Mouse (Mus musculus) heart, embryonic 14.5 days (tissue): ENCODE data around the gene Prrx1. TPM values are rescaled to one million over a fixed set of nuclear protein-coding genes. Genes with fewer than 3 reads are reported as not detected.
A peak's percentile ranks its signal among the peaks of the same experiment; 100 is the strongest.

Source experiments
- ATAC-seq: fragments of 200-750 bp; cut with Nextera tagmentation; 2 replicates; pipeline ENCODE4 v1.8.0; 2017; ENCODE audit warnings: low read depth, moderate TSS enrichment; ENCODE audit not compliant: insufficient number of reproducible peaks, insufficient read depth, low FRiP score
- H3K27ac ChIP-seq, 2 experiments: fragments of 200-500 bp in 1 of 2; fragments of 300-500 bp in 1 of 2; sonication (generic) in 1 of 2; replicated peaks in 1 of 2; 2 replicates each; pipeline ENCODE4 v1.5.1; 2012 to 2014; ENCODE audit warnings: low read depth in 2 of 2, low read length in 2 of 2, control low read depth in 1 of 2, mild to moderate bottlenecking in 1 of 2, mixed read lengths in 1 of 2; ENCODE audit not compliant: control insufficient read depth in 1 of 2, insufficient read depth in 1 of 2
- H3K27me3 ChIP-seq: fragments of 300-500 bp; sonication (generic); 2 replicates; pipeline ENCODE4 v1.6.1; 2014; ENCODE audit warnings: mild to moderate bottlenecking, low read length, control low read depth; ENCODE audit not compliant: control insufficient read depth, insufficient read depth
- H3K36me3 ChIP-seq: fragments of 300-500 bp; sonication (generic); 2 replicates; pipeline ENCODE4 v1.6.1; 2014; ENCODE audit warnings: mild to moderate bottlenecking, control low read depth, low read length, mixed read lengths; ENCODE audit not compliant: control insufficient read depth, insufficient read depth
- H3K4me1 ChIP-seq, 2 experiments: fragments of 200-500 bp in 1 of 2; fragments of 300-500 bp in 1 of 2; sonication (generic) in 1 of 2; 2 replicates each; pipeline ENCODE4 v1.6.1; 2012 to 2014; ENCODE audit warnings: low read length in 2 of 2, control low read depth in 1 of 2, mixed read lengths in 1 of 2; ENCODE audit not compliant: control insufficient read depth in 2 of 2, insufficient read depth in 2 of 2
- H3K4me2 ChIP-seq: fragments of 300-500 bp; sonication (generic); 2 replicates; pipeline ENCODE4 v1.6.1; 2014; ENCODE audit warnings: mild to moderate bottlenecking, low read length
- H3K4me3 ChIP-seq, 2 experiments: fragments of 200-500 bp in 1 of 2; fragments of 300-500 bp in 1 of 2; sonication (generic) in 1 of 2; 2 replicates each; pipeline ENCODE4 v1.5.1; 2012 to 2014; ENCODE audit warnings: low read length in 2 of 2, mild to moderate bottlenecking in 2 of 2, control low read depth in 1 of 2, low read depth in 1 of 2, moderate library complexity in 1 of 2; ENCODE audit not compliant: control insufficient read depth in 1 of 2, insufficient read depth in 1 of 2
- H3K9ac ChIP-seq: fragments of 300-500 bp; sonication (generic); 2 replicates; pipeline ENCODE4 v1.6.1; 2014; ENCODE audit warnings: mild to moderate bottlenecking, low read length
- H3K9me3 ChIP-seq: fragments of 300-500 bp; sonication (generic); 2 replicates; pipeline ENCODE4 v1.6.1; 2016; ENCODE audit warnings: low read length, control low read depth; ENCODE audit not compliant: control insufficient read depth
- WGBS: fragments of 180-500 bp; shearing (Covaris S2); extraction: QIAGEN DNeasy Blood & Tissue Kit; methylation state at CpG from one replicate; pipeline ENCODE4 v1.1.7; 2014; 5-methylcytosine and 5-hydroxymethylcytosine counted together
- polyA plus RNA-seq: library from polyadenylated mRNA; unstranded; fragments of >200 nt; fragmentation: Nextera tagmentation; extraction: Ambion mirVana; gene quantifications from 2 replicates; pipeline ENCODE4 v1.2.1, GENCODE M21; 2014

Gene Prrx1
- polyA plus RNA-seq, 1 experiment from 2014 or later, result 8.9 TPM

DNA sequence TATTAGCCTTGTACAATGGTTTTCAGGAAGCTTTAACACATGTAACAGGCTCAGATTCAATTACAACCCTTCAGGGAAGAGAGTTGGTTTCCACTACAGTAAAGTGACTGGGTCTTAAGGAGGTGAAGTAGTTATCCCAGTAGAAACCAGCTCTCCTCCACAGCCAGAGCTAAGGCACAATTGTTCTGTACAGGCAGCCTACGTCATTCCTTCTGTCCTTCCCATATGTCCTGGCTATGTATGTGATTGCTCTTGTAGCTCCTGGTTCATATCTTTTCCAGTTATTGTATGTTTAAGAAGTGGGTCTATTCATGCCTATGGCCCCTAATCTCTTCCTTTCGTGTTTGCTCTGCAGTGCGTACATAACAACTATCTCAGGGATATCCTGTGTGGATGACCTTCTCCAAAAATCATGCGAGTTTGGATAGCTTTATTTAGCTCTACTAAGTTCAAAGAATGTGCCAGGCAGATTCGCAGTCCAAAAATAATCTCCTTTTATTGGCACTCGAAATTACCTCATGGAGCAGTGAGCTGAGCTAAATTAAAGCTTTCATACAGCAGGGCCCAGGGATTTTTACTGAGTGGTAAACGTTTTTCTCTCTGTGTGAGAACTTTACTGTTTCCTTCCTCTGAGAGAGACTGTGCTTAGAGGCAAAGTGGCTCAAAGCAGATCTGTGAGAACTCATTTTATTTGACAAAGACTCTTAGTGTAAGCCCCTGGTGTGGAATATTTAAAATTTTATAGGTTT, 31.9 kb downstream of the Prrx1 start:
- Histone ChIP-seq H3K4me2 (peak overlapping the region; percentile 25), H3K4me3 (no peak overlapping the region), H3K36me3 (no peaks in the 10 kb centered on the region), H3K4me1 (peaks cover 9 to 29% of the 10 kb centered on the region in 2 experiments), H3K27ac (peak overlapping the region; percentile 61 to 84), H3K27me3 (no peaks in the 10 kb centered on the region), H3K9ac (no peak overlapping the region), H3K9me3 (no peaks in the 10 kb centered on the region)
- whole genome bisulfite sequencing, result 4% methylated on average over 7 of the region's 7 CpGs
- peak; percentile 76; the same call in 1 of the 2 replicates for ATAC-seq

DNA sequence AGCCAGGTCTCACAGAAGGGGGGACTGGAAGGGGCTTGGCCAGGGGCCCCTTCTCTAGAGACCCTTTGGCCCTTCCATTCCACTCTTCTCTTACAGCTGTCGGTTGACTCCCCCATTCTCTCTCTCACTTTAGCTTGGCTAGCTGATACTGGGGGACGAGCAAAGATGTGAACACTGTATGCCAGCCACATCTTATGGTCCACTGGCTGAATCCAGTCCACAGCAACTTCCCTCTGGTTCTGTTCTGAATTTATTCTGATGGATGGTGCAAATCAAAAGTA, 32.7 kb downstream of the Prrx1 start:
- WGBS, result 27% methylated on average over 2 of the region's 2 CpGs
- H3K27ac ChIP-seq, result peak overlapping the region; percentile 67 to 84; a peak in 3 of 4 replicates
- no peak for ATAC-seq
- H3K9ac ChIP-seq, result no peak overlapping the region
- H3K9me3 ChIP-seq, result no peaks in the 10 kb centered on the region
- no peaks in the 10 kb centered on the region for H3K27me3 ChIP-seq
- no peaks in the 10 kb centered on the region for H3K36me3 ChIP-seq
- peaks cover 9 to 29% of the 10 kb centered on the region in 2 experiments for H3K4me1 ChIP-seq
- H3K4me2 ChIP-seq, result no peak overlapping the region
- H3K4me3 ChIP-seq, result no peak overlapping the region

DNA sequence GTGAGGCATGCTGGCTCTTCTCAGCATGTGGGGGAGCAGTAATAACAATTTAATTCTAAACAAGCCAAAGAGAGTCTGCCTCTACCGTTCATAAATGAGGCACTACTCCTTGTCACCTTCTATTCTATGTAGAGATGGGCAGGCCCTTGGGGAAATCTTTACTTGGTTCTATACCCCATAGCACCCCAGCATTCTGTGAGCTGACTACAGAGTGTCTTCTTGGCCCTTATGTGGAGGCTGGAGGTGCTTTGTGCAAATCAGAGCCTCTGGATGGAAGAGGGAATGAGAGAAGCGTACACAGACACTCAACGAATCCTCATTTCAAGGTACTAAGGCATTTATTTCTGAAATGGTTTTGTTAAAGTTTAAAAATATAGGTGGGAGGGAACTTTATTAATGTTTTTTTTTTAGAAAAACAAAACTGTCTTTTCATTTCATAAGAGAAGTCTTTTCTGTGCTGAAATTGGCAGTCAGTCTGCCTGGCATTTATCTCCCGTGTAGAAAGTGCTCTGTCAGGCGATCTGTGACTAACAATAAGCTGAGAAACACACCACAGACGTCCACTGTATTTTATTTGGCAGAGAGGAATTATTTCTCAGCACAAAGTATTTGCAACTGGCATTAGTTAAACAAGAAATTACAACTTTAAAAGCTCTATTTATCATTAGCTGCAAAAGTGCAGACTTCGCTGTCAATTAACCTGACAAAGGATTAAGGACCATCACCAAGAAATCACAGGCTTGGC, 33.2 kb downstream of the Prrx1 start:
- H3K27ac ChIP-seq, result peak overlapping the region; percentile 67 to 84
- 45% methylated on average over 7 of the region's 7 CpGs for WGBS
- H3K9ac ChIP-seq, result no peak overlapping the region
- peaks cover 9 to 29% of the 10 kb centered on the region in 2 experiments for H3K4me1 ChIP-seq
- H3K9me3 ChIP-seq, result no peaks in the 10 kb centered on the region
- no peak overlapping the region for H3K4me3 ChIP-seq
- H3K36me3 ChIP-seq, result no peaks in the 10 kb centered on the region
- H3K27me3 ChIP-seq, result no peaks in the 10 kb centered on the region
- no peak for ATAC-seq
- no peak overlapping the region for H3K4me2 ChIP-seq

DNA sequence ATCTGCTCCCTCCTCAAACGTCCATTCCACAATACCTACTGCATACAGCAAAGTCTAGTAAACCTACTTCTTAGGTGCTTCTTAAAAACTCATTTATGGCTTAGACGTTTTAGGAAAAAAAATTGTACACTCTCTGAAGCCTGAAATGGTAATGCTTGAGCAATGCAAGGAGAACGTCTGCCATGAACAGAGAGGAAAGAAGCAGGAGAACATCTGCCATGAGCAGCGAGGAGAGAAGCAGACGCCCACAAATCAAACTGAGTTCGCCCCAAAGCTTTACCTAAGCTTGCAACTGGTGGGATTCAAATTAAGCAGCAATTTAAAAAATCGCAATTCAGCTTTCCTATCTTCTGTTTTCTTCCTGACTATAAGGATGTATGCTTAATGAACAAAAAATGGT, 36.4 kb downstream of the Prrx1 start:
- WGBS, result 83% methylated on average over 7 of the region's 7 CpGs
- Histone ChIP-seq H3K4me3 (no peak overlapping the region), H3K36me3 (no peaks in the 10 kb centered on the region), H3K4me2 (no peak overlapping the region), H3K9ac (no peak overlapping the region), H3K27ac (no peak overlapping the region), H3K27me3 (no peaks in the 10 kb centered on the region), H3K9me3 (no peaks in the 10 kb centered on the region), H3K4me1 (peaks cover 5 to 19% of the 10 kb centered on the region in 2 experiments)
- ATAC-seq, result no peak

DNA sequence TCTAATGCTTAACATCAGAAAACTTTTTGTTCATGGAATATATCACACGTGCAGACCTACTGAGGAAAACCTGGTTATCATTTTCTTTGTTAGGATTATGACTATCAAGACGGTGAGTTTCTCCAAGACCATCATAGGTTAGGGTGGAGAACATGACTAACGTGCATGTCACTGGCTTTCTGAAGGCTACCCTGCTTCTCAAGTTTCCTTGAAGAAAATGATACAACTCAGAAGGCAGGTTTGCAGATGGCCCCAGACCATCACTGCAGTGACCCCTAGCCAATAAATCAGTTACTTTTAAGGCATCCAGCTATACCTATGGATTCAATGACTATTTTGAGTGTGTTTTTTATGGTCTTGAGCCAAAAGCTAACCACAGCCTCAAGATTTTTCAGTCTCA, 38.6 kb downstream of the Prrx1 start:
- Histone ChIP-seq H3K4me1 (peaks cover 0 to 1% of the 10 kb centered on the region in 2 experiments; a peak in 1 of 4 replicates), H3K27me3 (no peaks in the 10 kb centered on the region), H3K4me2 (no peak overlapping the region), H3K9me3 (no peaks in the 10 kb centered on the region), H3K4me3 (no peak overlapping the region), H3K9ac (no peak overlapping the region), H3K36me3 (no peaks in the 10 kb centered on the region), H3K27ac (no peak overlapping the region)
- WGBS, result 83% methylated on average over 3 of the region's 3 CpGs
- ATAC-seq, result no peak

DNA sequence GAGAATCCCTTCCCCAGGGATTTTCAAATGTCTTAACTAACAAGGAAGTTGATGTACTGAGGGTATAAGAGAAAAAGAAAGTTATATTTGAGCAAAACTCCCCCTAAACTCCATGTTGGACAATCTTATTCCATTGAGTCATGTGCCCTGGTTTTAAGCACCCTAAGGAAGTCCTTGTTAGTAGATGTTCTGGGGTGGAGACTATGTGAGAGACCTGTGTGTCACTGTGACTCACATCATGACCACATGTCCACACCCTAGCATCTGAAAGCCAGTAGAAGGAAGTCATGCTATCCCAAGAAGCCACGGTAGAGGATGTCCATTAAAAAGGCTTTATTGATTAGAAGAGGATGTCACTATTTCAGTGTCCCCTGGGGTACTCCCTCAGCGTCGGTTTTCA, 40.4 kb downstream of the Prrx1 start:
- H3K4me2 ChIP-seq, result no peak overlapping the region
- WGBS, result 87% methylated on average over 3 of the region's 3 CpGs

DNA sequence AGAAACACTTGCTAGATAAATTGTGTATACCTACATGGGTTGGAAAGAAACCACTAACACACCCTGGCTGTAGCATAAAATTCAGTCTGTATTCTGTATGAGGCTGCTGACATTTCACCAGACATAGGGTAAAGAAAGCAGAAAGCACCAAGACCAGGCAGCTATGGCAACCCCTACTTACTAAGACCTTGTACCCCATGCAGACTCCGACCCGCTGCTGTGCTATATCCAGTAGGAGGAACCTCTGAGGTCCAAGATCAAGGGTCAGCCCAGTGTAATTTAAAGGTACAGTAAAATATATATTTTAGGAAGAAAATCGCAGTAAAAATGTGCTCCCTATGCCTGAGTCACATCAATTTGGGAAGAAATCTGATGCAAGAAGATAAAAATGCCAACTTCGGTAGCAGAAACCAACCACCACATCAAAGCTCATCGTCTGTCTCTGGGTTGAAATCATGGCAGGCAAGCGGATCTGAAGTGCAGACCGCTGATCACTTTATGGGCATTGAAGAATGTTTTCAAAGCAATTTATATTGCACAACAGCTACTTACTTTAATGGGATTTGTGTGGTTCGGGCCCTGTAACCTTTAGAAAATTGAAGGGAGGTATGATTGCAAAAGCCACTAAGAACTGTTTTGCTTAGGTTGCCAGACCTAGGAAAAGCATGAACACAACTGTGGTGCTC, 46.5 kb downstream of the Prrx1 start:
- no peaks in the 10 kb centered on the region for H3K4me1 ChIP-seq
- no peaks in the 10 kb centered on the region for H3K27me3 ChIP-seq
- no peak overlapping the region for H3K4me3 ChIP-seq
- H3K4me2 ChIP-seq, result no peak overlapping the region
- H3K27ac ChIP-seq, result no peak overlapping the region
- WGBS, result 89% methylated on average over 8 of the region's 8 CpGs
- H3K9ac ChIP-seq, result no peak overlapping the region
- no peaks in the 10 kb centered on the region for H3K9me3 ChIP-seq
- no peaks in the 10 kb centered on the region for H3K36me3 ChIP-seq
- ATAC-seq, result no peak

More for the DNA sequence above, 40.4 kb downstream of the Prrx1 start:
- H3K27me3 ChIP-seq, result no peaks in the 10 kb centered on the region
- no peak for ATAC-seq
- no peaks in the 10 kb centered on the region for H3K9me3 ChIP-seq
- H3K36me3 ChIP-seq, result no peaks in the 10 kb centered on the region
- no peak overlapping the region for H3K27ac ChIP-seq
- no peak overlapping the region for H3K4me3 ChIP-seq
- H3K4me1 ChIP-seq, result no peaks in the 10 kb centered on the region
- no peak overlapping the region for H3K9ac ChIP-seq
